Mouse (Mus musculus) kidney, adult 9 months (tissue): ENCODE measurements at regions not wholly inside any gene's neighbourhood (a gene's known extent, or its start where the extent isn't known, plus 50 kb on each side); places are given as distances from the start of the nearest gene placed in this dataset.
"Not testable (repeated sequence)": the region's sequence is repeated elsewhere in the genome, so short reads cannot be mapped to it uniquely, and the experiment has no call there.

ENCODE experiments used
- DNase-seq: peaks from one replicate; pipeline ENCODE4 v3.0.0; 2022

- no peak for DNase-seq
Observed at GRCm38 (mm10) chr13:83745961-83746360, 242.1 kb downstream of the Mef2c start.

- no peak for DNase-seq
Observed at GRCm38 (mm10) chr13:83747671-83748070, 243.8 kb downstream of the Mef2c start.

- DNase-seq: no peak
Observed at GRCm38 (mm10) chr13:83749376-83750150, 245.7 kb downstream of the Mef2c start.

GRCm38 (mm10) chr13:83750437-83750836, 246.6 kb downstream of the Mef2c start:
- no peak for DNase-seq

- DNase-seq: no peak
Observed at GRCm38 (mm10) chr13:83760387-83761170, 256.7 kb downstream of the Mef2c start.

- no peak for DNase-seq
Observed at GRCm38 (mm10) chr13:83762484-83762883, 258.6 kb downstream of the Mef2c start.

GRCm38 (mm10) chr13:83763288-83763687, 259.5 kb downstream of the Mef2c start:
- not testable (repeated sequence) for DNase-seq

- DNase-seq: no peak
Observed at GRCm38 (mm10) chr13:83785643-83786042, 281.8 kb downstream of the Mef2c start.

GRCm38 (mm10) chr13:83809535-83809934, 305.7 kb downstream of the Mef2c start:
- no peak for DNase-seq

- DNase-seq: no peak
Observed at GRCm38 (mm10) chr13:83820291-83820690, 316.5 kb downstream of the Mef2c start.

GRCm38 (mm10) chr13:83820721-83821120, 316.9 kb downstream of the Mef2c start:
- no peak for DNase-seq

- no peak for DNase-seq
Observed at GRCm38 (mm10) chr13:83824926-83825325, 321.1 kb downstream of the Mef2c start.

GRCm38 (mm10) chr13:83826841-83827463, 323.1 kb downstream of the Mef2c start:
- DNase-seq: no peak

- no peak for DNase-seq
Observed at GRCm38 (mm10) chr13:83865932-83866685, 356.0 kb upstream of the Tmem161b start.

GRCm38 (mm10) chr13:83867211-83867610, 354.9 kb upstream of the Tmem161b start:
- DNase-seq: no peak

GRCm38 (mm10) chr13:83867831-83868473, 354.1 kb upstream of the Tmem161b start:
- no peak for DNase-seq

- DNase-seq: no peak
Observed at GRCm38 (mm10) chr13:83868922-83869321, 353.2 kb upstream of the Tmem161b start.

- no peak for DNase-seq
Observed at GRCm38 (mm10) chr13:83872143-83872819, 349.8 kb upstream of the Tmem161b start.

GRCm38 (mm10) chr13:83872887-83873286, 349.2 kb upstream of the Tmem161b start:
- DNase-seq: no peak

GRCm38 (mm10) chr13:83879561-83879960, 342.5 kb upstream of the Tmem161b start:
- DNase-seq: no peak

- no peak for DNase-seq
Observed at GRCm38 (mm10) chr13:83880305-83880704, 341.8 kb upstream of the Tmem161b start.

- DNase-seq: no peak
Observed at GRCm38 (mm10) chr13:83880772-83881171, 341.3 kb upstream of the Tmem161b start.
